Mouse (Mus musculus): Measurements from ENCODE around the gene Gm11237.
"Not testable (repeated sequence)": the region's sequence is repeated elsewhere in the genome, so short reads cannot be mapped to it uniquely, and the experiment has no call there.

Gm11237 gene

DNA sequence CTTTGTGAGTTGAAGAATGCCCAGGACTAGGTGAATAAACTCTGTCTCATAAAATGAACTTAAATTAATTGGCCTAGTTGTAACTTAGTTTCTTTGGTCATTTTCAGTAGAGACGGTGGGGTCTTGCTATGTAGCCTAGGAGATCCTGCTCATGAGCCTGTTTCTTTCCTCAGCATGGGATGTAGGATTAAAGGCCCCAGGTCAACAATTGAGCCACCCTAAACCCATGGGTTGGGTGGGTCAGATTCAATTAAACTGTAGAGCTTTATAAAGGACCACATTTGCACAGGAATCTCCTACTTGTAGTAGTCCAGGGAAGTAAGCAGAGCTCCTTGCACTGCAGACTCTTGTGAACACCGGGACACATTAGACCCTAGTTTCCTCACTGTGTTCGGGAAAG lies at the start of gene Gm11237:
Gm11237 (plus strand) TSS at position 301 of the 400 bp plus-strand sequence.
- not testable (repeated sequence) for DNase-seq (ENCODE audit: low spot score in 2 of 2)

DNA sequence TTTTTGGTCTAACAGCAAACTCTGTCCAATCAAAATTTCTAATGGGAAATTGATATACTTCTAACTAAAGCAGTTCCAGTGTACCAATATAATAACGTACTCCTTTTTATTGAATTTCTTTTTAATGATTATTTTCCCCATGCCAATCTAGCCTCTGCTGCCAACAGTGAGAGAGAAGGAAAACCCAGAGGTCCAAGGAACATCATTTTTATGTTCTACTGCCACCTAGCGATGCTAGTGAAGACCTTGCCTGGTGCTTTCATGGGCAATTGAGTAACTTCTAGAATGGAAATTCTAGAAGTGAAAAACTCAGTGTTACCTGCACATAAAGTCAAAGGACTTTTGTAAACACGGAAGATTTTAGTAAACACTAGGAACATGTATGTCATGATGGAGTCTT lies 23.5 kb upstream of the Gm11237 start:
- DNase-seq (ENCODE audit: low spot score in 2 of 2): no peak

DNA sequence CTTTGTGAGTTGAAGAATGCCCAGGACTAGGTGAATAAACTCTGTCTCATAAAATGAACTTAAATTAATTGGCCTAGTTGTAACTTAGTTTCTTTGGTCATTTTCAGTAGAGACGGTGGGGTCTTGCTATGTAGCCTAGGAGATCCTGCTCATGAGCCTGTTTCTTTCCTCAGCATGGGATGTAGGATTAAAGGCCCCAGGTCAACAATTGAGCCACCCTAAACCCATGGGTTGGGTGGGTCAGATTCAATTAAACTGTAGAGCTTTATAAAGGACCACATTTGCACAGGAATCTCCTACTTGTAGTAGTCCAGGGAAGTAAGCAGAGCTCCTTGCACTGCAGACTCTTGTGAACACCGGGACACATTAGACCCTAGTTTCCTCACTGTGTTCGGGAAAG lies 15.2 kb upstream of the Gm11237 start, which contains the start of gene Gm11238:
Gm11238 (plus strand) TSS at position 301 of the 400 bp plus-strand sequence.
- not testable (repeated sequence) for DNase-seq (ENCODE audit: low spot score in 2 of 2)

DNA sequence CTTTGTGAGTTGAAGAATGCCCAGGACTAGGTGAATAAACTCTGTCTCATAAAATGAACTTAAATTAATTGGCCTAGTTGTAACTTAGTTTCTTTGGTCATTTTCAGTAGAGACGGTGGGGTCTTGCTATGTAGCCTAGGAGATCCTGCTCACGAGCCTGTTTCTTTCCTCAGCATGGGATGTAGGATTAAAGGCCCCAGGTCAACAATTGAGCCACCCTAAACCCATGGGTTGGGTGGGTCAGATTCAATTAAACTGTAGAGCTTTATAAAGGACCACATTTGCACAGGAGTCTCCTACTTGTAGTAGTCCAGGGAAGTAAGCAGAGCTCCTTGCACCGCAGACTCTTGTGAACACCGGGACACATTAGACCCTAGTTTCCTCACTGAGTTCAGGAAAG lies 15.0 kb downstream of the Gm11237 start, which contains the start of gene Gm11236:
Gm11236 (plus strand) TSS at position 301 of the 400 bp plus-strand sequence.
- not testable (repeated sequence) for DNase-seq (ENCODE audit: low spot score in 2 of 2)

DNA sequence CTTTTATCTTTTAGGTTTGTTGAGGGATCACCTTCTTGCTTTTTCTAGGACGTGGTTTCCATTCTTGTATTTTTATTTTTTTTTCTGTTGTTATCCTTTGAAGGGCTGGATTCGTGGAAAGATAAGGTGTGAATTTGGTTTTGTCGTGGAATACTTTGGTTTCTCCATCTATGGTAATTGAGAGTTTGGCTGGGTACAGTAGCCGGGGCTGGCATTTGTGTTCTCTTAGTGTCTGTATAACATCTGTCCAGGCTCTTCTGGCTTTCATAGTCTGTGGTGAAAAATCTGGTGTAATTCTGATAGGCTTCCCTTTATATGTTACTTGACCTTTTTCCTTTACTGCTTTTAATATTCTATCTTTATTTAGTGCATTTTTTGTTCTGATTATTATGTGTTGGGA lies 39.1 kb downstream of the Gm11237 start:
- peak in 1 of 2 experiments; percentile 52 for DNase-seq (ENCODE audit: low spot score in 2 of 2)

DNA sequence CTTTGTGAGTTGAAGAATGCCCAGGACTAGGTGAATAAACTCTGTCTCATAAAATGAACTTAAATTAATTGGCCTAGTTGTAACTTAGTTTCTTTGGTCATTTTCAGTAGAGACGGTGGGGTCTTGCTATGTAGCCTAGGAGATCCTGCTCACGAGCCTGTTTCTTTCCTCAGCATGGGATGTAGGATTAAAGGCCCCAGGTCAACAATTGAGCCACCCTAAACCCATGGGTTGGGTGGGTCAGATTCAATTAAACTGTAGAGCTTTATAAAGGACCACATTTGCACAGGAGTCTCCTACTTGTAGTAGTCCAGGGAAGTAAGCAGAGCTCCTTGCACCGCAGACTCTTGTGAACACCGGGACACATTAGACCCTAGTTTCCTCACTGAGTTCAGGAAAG lies 45.3 kb downstream of the Gm11237 start, which contains the start of gene Gm11239:
Gm11239 (plus strand) TSS at position 301 of the 400 bp plus-strand sequence.
- not testable (repeated sequence) for DNase-seq (ENCODE audit: low spot score in 2 of 2)
